Mouse (Mus musculus): ENCODE measurements around the gene Fitm1. TPM values are rescaled to one million over a fixed set of nuclear protein-coding genes. Genes with fewer than 3 reads are reported as not detected.

Gene Fitm1
- polyA plus RNA-seq, 1 experiment from 2014 or later = 0.61 TPM

GRCm38 (mm10) chr14:55560202-55561073 lies 15.0 kb upstream of the Fitm1 start, which contains the start of gene A730061H03Rik:
A730061H03Rik (minus strand) TSS chr14:55560406.
- Histone ChIP-seq H3K4me1 (ENCODE audit: control insufficient read depth, insufficient read depth, low read length) (peaks cover 20% of the 10 kb centered on the region), H3K4me2 (replicated peaks; ENCODE audit: low read depth, low read length) (peak within 1 kb of the TSS; percentile 78)

DNA sequence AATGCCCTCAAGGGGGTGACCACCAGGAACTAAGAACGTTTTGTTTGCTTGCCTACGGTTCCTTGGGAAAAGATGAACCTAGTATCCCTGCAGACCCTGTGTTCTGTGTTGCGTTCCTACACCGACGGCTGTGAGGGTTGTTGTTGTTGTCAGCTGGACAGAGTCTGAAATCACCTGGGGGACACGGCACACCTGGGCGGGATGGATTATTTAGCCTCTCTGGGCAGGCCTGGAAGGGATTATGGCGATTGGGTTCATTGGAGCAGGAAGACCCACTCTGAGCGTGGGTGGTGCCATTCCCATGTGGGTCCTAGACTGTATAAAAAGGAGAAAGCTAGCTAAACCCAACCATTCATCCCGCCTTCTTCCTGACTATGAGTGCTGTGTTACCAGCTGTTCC lies 13.6 kb upstream of the Fitm1 start:
- peaks cover 30% of the 10 kb centered on the region for H3K36me3 ChIP-seq (ENCODE audit: control insufficient read depth, insufficient read depth, low read length)
- H3K4me2 ChIP-seq (replicated peaks; ENCODE audit: low read depth, low read length) = 0 out of 2 replicates have a peak overlapping the region, but pooled peaks have one; percentile 78
- H3K27ac ChIP-seq (ENCODE audit: low read length) = no peak overlapping the region
- no peak for ATAC-seq (ENCODE audit: insufficient number of reproducible peaks, insufficient read depth, low FRiP score, low read depth)
- no peak overlapping the region for H3K4me3 ChIP-seq (ENCODE audit: low read depth, low read length)
- H3K9ac ChIP-seq (replicated peaks; ENCODE audit: low read depth, low read length) = no peak overlapping the region
- 76% methylated on average over 10 of the region's 10 CpGs for WGBS
- no peaks in the 10 kb centered on the region for H3K27me3 ChIP-seq (ENCODE audit: control insufficient read depth, insufficient read depth, low read length)
- H3K4me1 ChIP-seq (ENCODE audit: control insufficient read depth, insufficient read depth, low read length) = peaks cover 18% of the 10 kb centered on the region
- no peaks in the 10 kb centered on the region for H3K9me3 ChIP-seq (ENCODE audit: control insufficient read depth, low read depth, low read length)

More at GRCm38 (mm10) chr14:55560202-55561073, 15.0 kb upstream of the Fitm1 start, which contains the start of gene A730061H03Rik:
- under 1% methylated on average over 50 of the region's 51 CpGs for WGBS
- H3K27me3 ChIP-seq (ENCODE audit: control insufficient read depth, insufficient read depth, low read length) = no peaks in the 10 kb centered on the region
- H3K9ac ChIP-seq (replicated peaks; ENCODE audit: low read depth, low read length) = peak within 1 kb of the TSS; percentile 49
- H3K27ac ChIP-seq (ENCODE audit: low read length) = peak within 1 kb of the TSS; percentile 99
- H3K9me3 ChIP-seq (ENCODE audit: control insufficient read depth, low read depth, low read length) = no peaks in the 10 kb centered on the region
- peak within 1 kb of the TSS; percentile 70 for H3K4me3 ChIP-seq (ENCODE audit: low read depth, low read length)
- peaks cover 16% of the 10 kb centered on the region for H3K36me3 ChIP-seq (ENCODE audit: control insufficient read depth, insufficient read depth, low read length)
- ATAC-seq (ENCODE audit: insufficient number of reproducible peaks, insufficient read depth, low FRiP score, low read depth) = peak; percentile 94

GRCm38 (mm10) chr14:55563249-55563648 lies 12.2 kb upstream of the Fitm1 start:
- Histone ChIP-seq H3K4me2 (replicated peaks; ENCODE audit: low read depth, low read length) (no peak overlapping the region), H3K27me3 (ENCODE audit: control insufficient read depth, insufficient read depth, low read length) (no peaks in the 10 kb centered on the region), H3K27ac (ENCODE audit: low read length) (no peak overlapping the region), H3K4me3 (ENCODE audit: low read depth, low read length) (no peak overlapping the region), H3K36me3 (ENCODE audit: control insufficient read depth, insufficient read depth, low read length) (peaks cover 42% of the 10 kb centered on the region), H3K9me3 (ENCODE audit: control insufficient read depth, low read depth, low read length) (no peaks in the 10 kb centered on the region), H3K4me1 (ENCODE audit: control insufficient read depth, insufficient read depth, low read length) (peaks cover 18% of the 10 kb centered on the region), H3K9ac (replicated peaks; ENCODE audit: low read depth, low read length) (no peak overlapping the region)
- 89% methylated on average over 11 of the region's 11 CpGs for WGBS
- ATAC-seq (ENCODE audit: insufficient number of reproducible peaks, insufficient read depth, low FRiP score, low read depth) = no peak

GRCm38 (mm10) chr14:55565748-55566147 lies 9.7 kb upstream of the Fitm1 start:
- Histone ChIP-seq H3K4me3 (ENCODE audit: low read depth, low read length) (no peak overlapping the region), H3K4me1 (ENCODE audit: control insufficient read depth, insufficient read depth, low read length) (peaks cover 12% of the 10 kb centered on the region; the same call in 1 of the 2 replicates), H3K27me3 (ENCODE audit: control insufficient read depth, insufficient read depth, low read length) (no peaks in the 10 kb centered on the region), H3K36me3 (ENCODE audit: control insufficient read depth, insufficient read depth, low read length) (peaks cover 49% of the 10 kb centered on the region), H3K9me3 (ENCODE audit: control insufficient read depth, low read depth, low read length) (no peaks in the 10 kb centered on the region), H3K27ac (ENCODE audit: low read length) (no peak overlapping the region), H3K4me2 (replicated peaks; ENCODE audit: low read depth, low read length) (no peak overlapping the region), H3K9ac (replicated peaks; ENCODE audit: low read depth, low read length) (no peak overlapping the region)
- no peak for ATAC-seq (ENCODE audit: insufficient number of reproducible peaks, insufficient read depth, low FRiP score, low read depth)
- 76% methylated on average over 3 of the region's 3 CpGs for WGBS

DNA sequence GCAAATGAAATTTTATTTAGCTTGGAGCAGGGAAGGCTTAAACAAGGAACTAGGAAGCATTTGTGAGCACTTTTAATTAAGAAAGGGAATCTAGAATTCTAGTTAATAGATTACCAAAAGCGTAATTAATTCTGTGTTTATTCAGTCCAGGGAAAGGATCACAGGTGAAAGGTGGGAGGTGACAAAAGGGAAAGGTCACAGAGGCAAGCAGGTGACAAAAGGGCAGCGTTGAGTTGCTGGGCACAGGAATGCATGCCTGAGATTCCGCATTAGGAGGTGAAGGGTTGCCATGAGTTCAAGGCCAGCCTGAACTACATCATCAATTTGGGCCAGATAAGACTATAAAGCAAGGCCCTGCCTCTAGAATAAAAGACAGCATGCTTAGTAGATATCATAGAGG lies 7.9 kb upstream of the Fitm1 start:
- Histone ChIP-seq H3K9ac (replicated peaks; ENCODE audit: low read depth, low read length) (no peak overlapping the region), H3K27me3 (ENCODE audit: control insufficient read depth, insufficient read depth, low read length) (no peaks in the 10 kb centered on the region), H3K4me1 (ENCODE audit: control insufficient read depth, insufficient read depth, low read length) (no peaks in the 10 kb centered on the region), H3K36me3 (ENCODE audit: control insufficient read depth, insufficient read depth, low read length) (peaks cover 49% of the 10 kb centered on the region), H3K27ac (ENCODE audit: low read length) (no peak overlapping the region), H3K4me2 (replicated peaks; ENCODE audit: low read depth, low read length) (no peak overlapping the region), H3K4me3 (ENCODE audit: low read depth, low read length) (no peak overlapping the region), H3K9me3 (ENCODE audit: control insufficient read depth, low read depth, low read length) (no peaks in the 10 kb centered on the region)
- WGBS = 77% methylated on average over 3 of the region's 3 CpGs
- ATAC-seq (ENCODE audit: insufficient number of reproducible peaks, insufficient read depth, low FRiP score, low read depth) = no peak

DNA sequence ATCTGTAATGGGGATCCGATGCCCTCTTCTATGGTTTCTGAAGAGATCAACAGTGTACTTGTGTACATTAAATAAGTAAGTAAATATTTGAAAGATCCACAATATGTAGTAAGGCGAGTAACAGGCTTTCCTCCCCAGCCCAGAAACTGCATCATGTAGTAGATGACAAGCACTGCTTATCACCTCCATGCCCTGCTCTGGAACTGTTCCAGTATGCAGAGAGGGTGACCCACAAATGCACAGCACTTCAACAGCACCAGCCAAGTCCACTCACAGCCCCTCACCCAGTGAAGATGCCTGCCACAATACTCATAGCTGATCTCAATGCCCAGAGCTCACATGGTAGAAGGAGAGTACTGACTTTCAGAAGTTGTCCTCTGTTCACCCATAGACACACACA lies 4.8 kb upstream of the Fitm1 start:
- no peak overlapping the region for H3K4me3 ChIP-seq (ENCODE audit: low read depth, low read length)

DNA sequence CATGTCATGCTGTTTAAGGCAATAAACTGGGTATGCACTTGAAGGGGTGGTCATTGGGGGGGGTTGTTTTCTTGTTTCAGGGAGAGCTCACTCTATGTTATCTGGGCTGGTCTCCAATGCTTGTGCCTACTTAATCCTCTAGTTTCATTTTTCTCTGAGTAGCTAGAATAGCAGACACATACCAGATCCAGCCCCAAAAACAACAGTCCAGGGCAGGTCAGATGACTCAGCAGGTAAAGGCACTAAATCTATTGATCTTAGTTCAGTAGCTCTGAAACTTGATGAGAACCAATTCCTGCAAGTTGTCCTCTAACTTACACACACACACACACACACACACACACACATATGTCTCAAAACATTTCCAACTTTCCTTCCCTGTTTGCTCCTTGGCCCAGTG lies 3.7 kb upstream of the Fitm1 start:
- no peaks in the 10 kb centered on the region for H3K27me3 ChIP-seq (ENCODE audit: control insufficient read depth, insufficient read depth, low read length)
- no peak overlapping the region for H3K27ac ChIP-seq (ENCODE audit: low read length)
- ATAC-seq (ENCODE audit: insufficient number of reproducible peaks, insufficient read depth, low FRiP score, low read depth) = no peak
- no peak overlapping the region for H3K4me3 ChIP-seq (ENCODE audit: low read depth, low read length)
- peaks cover 20% of the 10 kb centered on the region for H3K36me3 ChIP-seq (ENCODE audit: control insufficient read depth, insufficient read depth, low read length)
- H3K9ac ChIP-seq (replicated peaks; ENCODE audit: low read depth, low read length) = no peak overlapping the region
- H3K4me2 ChIP-seq (replicated peaks; ENCODE audit: low read depth, low read length) = no peak overlapping the region
- H3K4me1 ChIP-seq (ENCODE audit: control insufficient read depth, insufficient read depth, low read length) = no peaks in the 10 kb centered on the region; the same call in 1 of the 2 replicates
- H3K9me3 ChIP-seq (ENCODE audit: control insufficient read depth, low read depth, low read length) = no peaks in the 10 kb centered on the region

More for the DNA sequence above, 4.8 kb upstream of the Fitm1 start:
- Histone ChIP-seq H3K27ac (ENCODE audit: low read length) (no peak overlapping the region), H3K4me1 (ENCODE audit: control insufficient read depth, insufficient read depth, low read length) (no peaks in the 10 kb centered on the region; the same call in 1 of the 2 replicates), H3K9me3 (ENCODE audit: control insufficient read depth, low read depth, low read length) (no peaks in the 10 kb centered on the region), H3K4me2 (replicated peaks; ENCODE audit: low read depth, low read length) (no peak overlapping the region), H3K36me3 (ENCODE audit: control insufficient read depth, insufficient read depth, low read length) (peaks cover 31% of the 10 kb centered on the region), H3K9ac (replicated peaks; ENCODE audit: low read depth, low read length) (no peak overlapping the region), H3K27me3 (ENCODE audit: control insufficient read depth, insufficient read depth, low read length) (no peaks in the 10 kb centered on the region)
- ATAC-seq (ENCODE audit: insufficient number of reproducible peaks, insufficient read depth, low FRiP score, low read depth) = no peak
- 72% methylated on average over 2 of the region's 2 CpGs for WGBS

GRCm38 (mm10) chr14:55575711-55576110 lies 294 bp downstream of the Fitm1 start:
- no peak overlapping the region for H3K27ac ChIP-seq (ENCODE audit: low read length)
- ATAC-seq (ENCODE audit: insufficient number of reproducible peaks, insufficient read depth, low FRiP score, low read depth) = no peak
- H3K27me3 ChIP-seq (ENCODE audit: control insufficient read depth, insufficient read depth, low read length) = no peaks in the 10 kb centered on the region
- no peak overlapping the region for H3K4me3 ChIP-seq (ENCODE audit: low read depth, low read length)
- H3K36me3 ChIP-seq (ENCODE audit: control insufficient read depth, insufficient read depth, low read length) = peaks cover 2% of the 10 kb centered on the region
- no peak overlapping the region for H3K4me2 ChIP-seq (replicated peaks; ENCODE audit: low read depth, low read length)
- peaks cover 4% of the 10 kb centered on the region; the same call in 1 of the 2 replicates for H3K4me1 ChIP-seq (ENCODE audit: control insufficient read depth, insufficient read depth, low read length)
- WGBS = 67% methylated on average over 13 of the region's 13 CpGs
- no peak overlapping the region for H3K9ac ChIP-seq (replicated peaks; ENCODE audit: low read depth, low read length)
- H3K9me3 ChIP-seq (ENCODE audit: control insufficient read depth, low read depth, low read length) = no peaks in the 10 kb centered on the region

Measured in stomach, embryonic 14.5 days (tissue).